Mouse (Mus musculus) liver, embryonic 14.5 days (tissue): ENCODE data around the gene Pdzk1ip1.

Experiments used
- CTCF ChIP-seq: IDR thresholded peaks from 2 replicates; pipeline ENCODE4 v1.5.1; 2016; ENCODE audit warnings: antibody characterized with exemption, low read depth, control low read depth
- EP300 ChIP-seq: IDR thresholded peaks from 2 replicates; pipeline ENCODE4 v1.6.1; 2016; ENCODE audit warnings: antibody characterized with exemption, low read depth

GRCm38 (mm10) chr4:115086257-115086656, 2.3 kb upstream of the Pdzk1ip1 start:
- no peak for TF ChIP-seq CTCF
- no peak for TF ChIP-seq EP300
